Comparison of ENCODE assay signal across 7 mouse cellular contexts in genomic region chr11:68776147-68776655, GRCm38 (mm10).
"Had no signal": no experiment of that assay in that cellular context is flagged by ENCODE, and none has a peak within 500 bp of the region (broad histone marks: within the 10 kb centered on the region; RNA-seq: fewer than 3 reads in every experiment).

No protein-coding gene starts in this region.

- DNase-seq: kidney, adult 18-20 months; kidney, postnatal 25 days; layer of hippocampus, adult 9-11 months; liver; lung, adult 18-20 months; thymus, adult 18-20 months; thymus, postnatal 36 days had no signal
